ENCODE assay signal across 24 mouse cellular contexts in genomic region chr10:110158122-110158521, GRCm38 (mm10).
"Had no signal": no experiment of that assay in that cellular context is flagged by ENCODE, and none has a peak within 500 bp of the region (broad histone marks: within the 10 kb centered on the region; RNA-seq: fewer than 3 reads in every experiment).

No protein-coding gene starts in this region.

- H3K9me3 ChIP-seq: heart, embryonic 13.5 days; heart, embryonic 15.5 days; hindbrain, embryonic 10.5 days; hindbrain, embryonic 12.5 days; intestine, embryonic 15.5 days; limb, embryonic 10.5 days; limb, embryonic 12.5 days had no signal

- H3K9ac ChIP-seq: heart, embryonic 13.5 days; heart, embryonic 15.5 days; hindbrain, embryonic 12.5 days; hindbrain, embryonic 14.5 days; intestine, embryonic 15.5 days; limb, embryonic 12.5 days had no signal

- H3K4me1 ChIP-seq: hindbrain, embryonic 10.5 days; intestine, embryonic 15.5 days had no signal

- H3K27ac ChIP-seq: gastrocnemius, adult 2 months; heart, adult 2 months; heart, embryonic 13.5 days; heart, embryonic 15.5 days; hindbrain, embryonic 10.5 days; hindbrain, embryonic 12.5 days; hindbrain, embryonic 14.5 days; intestine, embryonic 15.5 days; layer of hippocampus, adult 2 months; left cerebral cortex, adult 2 months; limb, embryonic 10.5 days; limb, embryonic 12.5 days had no signal

- DNase-seq: gastrocnemius, adult 2 months; gastrocnemius, postnatal 10 days; gastrocnemius, postnatal 25 days; kidney, adult 18-20 months; kidney, adult 8-10 months; kidney, postnatal 10 days; kidney, postnatal 25 days; kidney, postnatal 4 days; liver had no signal

- H3K36me3 ChIP-seq: heart, embryonic 13.5 days; heart, embryonic 15.5 days; hindbrain, embryonic 10.5 days; hindbrain, embryonic 12.5 days; intestine, embryonic 15.5 days; limb, embryonic 10.5 days; limb, embryonic 12.5 days had no signal

- ATAC-seq: hindbrain, embryonic 16.5 days; inflammation-experienced regulatory T-cells, adult 6 months; intestine, embryonic 15.5 days; intestine, postnatal 0 days had no signal

- H3K27me3 ChIP-seq: heart, embryonic 13.5 days; heart, embryonic 15.5 days; hindbrain, embryonic 12.5 days; intestine, embryonic 15.5 days; limb, embryonic 12.5 days had no signal

- H3K4me2 ChIP-seq: heart, embryonic 11.5 days; heart, embryonic 13.5 days; heart, embryonic 15.5 days; hindbrain, embryonic 12.5 days; hindbrain, embryonic 14.5 days; intestine, embryonic 15.5 days; limb, embryonic 12.5 days had no signal

- H3K4me3 ChIP-seq: gastrocnemius, adult 2 months; heart, adult 2 months; heart, embryonic 13.5 days; heart, embryonic 15.5 days; hindbrain, embryonic 10.5 days; hindbrain, embryonic 12.5 days; intestine, embryonic 15.5 days; layer of hippocampus, adult 2 months; left cerebral cortex, adult 2 months; limb, embryonic 10.5 days; limb, embryonic 12.5 days had no signal
